Mouse (Mus musculus) intestine, postnatal 0 days (tissue): ENCODE results near the gene Tdrd7. TPM values are rescaled to one million over a fixed set of nuclear protein-coding genes. Genes with fewer than 3 reads are reported as not detected.
A peak's percentile ranks its signal among the peaks of the same experiment; 100 is the strongest.

Source experiments
- ATAC-seq: fragments of 200-750 bp; cut with Nextera tagmentation; 2 replicates; pipeline ENCODE4 v1.8.0; 2017; ENCODE audit warnings: mild to moderate bottlenecking, moderate TSS enrichment, moderate library complexity
- H3K27ac ChIP-seq: fragments of 300-500 bp; sonication (generic); 2 replicates; pipeline ENCODE4 v1.5.1; 2014; ENCODE audit warnings: mild to moderate bottlenecking, low read depth, low read length, moderate library complexity
- H3K27me3 ChIP-seq: fragments of 300-500 bp; sonication (generic); replicated peaks from 2 replicates; pipeline ENCODE4 v1.6.1; 2014; ENCODE audit warnings: low read length, mixed read lengths; ENCODE audit not compliant: control insufficient read depth, insufficient read depth
- H3K36me3 ChIP-seq: fragments of 300-500 bp; sonication (generic); 2 replicates; pipeline ENCODE4 v1.6.1; 2014; ENCODE audit warnings: mild to moderate bottlenecking, moderate library complexity; ENCODE audit not compliant: control insufficient read depth, insufficient read depth
- H3K4me1 ChIP-seq: fragments of 300-500 bp; sonication (generic); replicated peaks from 2 replicates; pipeline ENCODE4 v1.6.1; 2014; ENCODE audit warnings: antibody characterized with exemption, low read length, mixed read lengths; ENCODE audit not compliant: control insufficient read depth, insufficient read depth
- H3K4me2 ChIP-seq: fragments of 300-500 bp; sonication (generic); replicated peaks from 2 replicates; pipeline ENCODE4 v1.6.1; 2014; ENCODE audit warnings: low read depth, mild to moderate bottlenecking, moderate library complexity
- H3K4me3 ChIP-seq: fragments of 300-500 bp; sonication (generic); 2 replicates; pipeline ENCODE4 v1.5.1; 2014; ENCODE audit warnings: low read depth, low read length
- H3K9ac ChIP-seq: fragments of 300-500 bp; sonication (generic); 2 replicates; pipeline ENCODE4 v1.6.1; 2014; ENCODE audit warnings: mild to moderate bottlenecking, low read depth, low read length
- H3K9me3 ChIP-seq: fragments of 300-500 bp; sonication (generic); 2 replicates; pipeline ENCODE4 v1.6.1; 2016; ENCODE audit warnings: mixed run types; ENCODE audit not compliant: control insufficient read depth
- CTCF ChIP-seq: sonication (generic); IDR thresholded peaks from 2 replicates; pipeline ENCODE4 v1.5.1; 2016; ENCODE audit warnings: low read depth, mild to moderate bottlenecking, control low read depth, antibody characterized with exemption, moderate library complexity
- WGBS: fragments of 180-500 bp; shearing (Covaris S2); extraction: QIAGEN DNeasy Blood & Tissue Kit; methylation state at CpG from one replicate; pipeline ENCODE4 v1.1.7; 2014; 5-methylcytosine and 5-hydroxymethylcytosine counted together
- polyA plus RNA-seq: library from polyadenylated mRNA; unstranded; fragments of >200 nt; fragmentation: Nextera tagmentation; extraction: Ambion mirVana; gene quantifications from 2 replicates; pipeline ENCODE4 v1.2.1, GENCODE M21; 2015

The Tdrd7 gene
- polyA plus RNA-seq, 1 experiment from 2014 or later = 47.8 TPM

DNA sequence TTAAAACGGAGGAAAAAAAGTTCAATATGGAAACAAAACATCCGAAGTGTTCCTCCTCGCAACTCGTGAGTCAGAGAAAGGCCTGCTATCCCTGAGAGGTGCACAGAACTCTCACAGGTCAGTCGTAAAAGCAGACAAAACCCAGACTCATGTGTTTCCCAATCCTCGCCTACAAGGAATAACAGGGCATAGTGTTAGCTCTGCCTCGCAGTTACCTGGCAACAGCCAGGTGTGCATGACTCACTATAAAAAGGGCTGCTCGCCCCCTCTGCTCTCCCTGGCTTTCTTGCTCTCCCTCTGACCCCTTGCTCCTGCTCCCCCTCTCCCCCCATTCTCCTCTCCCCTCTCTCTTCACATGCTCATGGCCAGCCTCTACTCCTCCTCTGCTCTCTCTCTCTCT lies 17.4 kb upstream of the Tdrd7 start:
- no peak overlapping the region for H3K4me2 ChIP-seq
- H3K27ac ChIP-seq = no peak overlapping the region
- TF ChIP-seq CTCF = no peak
- H3K36me3 ChIP-seq = no peaks in the 10 kb centered on the region
- no peaks in the 10 kb centered on the region for H3K27me3 ChIP-seq
- ATAC-seq = peak; percentile 48; the same call in 1 of the 2 replicates
- no peak overlapping the region for H3K4me3 ChIP-seq
- H3K9me3 ChIP-seq = no peaks in the 10 kb centered on the region
- no peak overlapping the region for H3K9ac ChIP-seq
- WGBS = 53% methylated on average over 8 of the region's 8 CpGs
- no peaks in the 10 kb centered on the region for H3K4me1 ChIP-seq

DNA sequence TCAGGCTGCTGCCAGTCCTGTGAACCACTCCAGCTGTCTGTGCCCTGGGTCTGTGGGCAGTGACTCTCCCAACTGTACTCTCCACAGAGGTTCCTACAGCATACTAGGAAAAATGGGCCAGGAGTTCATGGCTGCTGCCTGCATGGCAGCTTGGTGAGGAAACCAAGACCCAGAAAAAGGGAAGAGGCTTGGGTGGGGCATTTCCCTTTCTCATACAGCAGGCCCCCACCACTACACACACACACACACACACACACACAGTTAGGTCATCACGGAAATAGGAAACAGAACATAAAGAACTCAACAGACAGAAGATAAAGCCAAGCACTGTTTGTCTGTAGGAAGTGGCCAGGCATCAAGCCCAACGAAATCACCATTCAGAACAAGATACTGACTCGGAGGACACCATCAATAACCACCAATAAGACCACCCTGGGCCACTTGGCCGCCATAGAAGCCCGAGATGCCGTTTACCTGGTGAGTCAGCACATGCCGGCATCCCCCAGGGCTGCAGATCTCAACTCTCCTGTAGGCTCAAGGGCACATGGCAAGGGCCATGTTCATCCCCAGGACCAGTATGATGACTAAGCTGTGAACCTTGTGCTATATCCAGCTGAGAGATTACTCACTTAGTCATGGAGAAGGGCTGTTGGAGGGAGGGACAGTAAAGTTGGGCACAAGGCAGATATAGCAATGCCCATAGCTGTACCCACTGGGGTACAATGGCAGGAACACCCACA lies 15.9 kb upstream of the Tdrd7 start:
- H3K4me3 ChIP-seq = no peak overlapping the region
- no peaks in the 10 kb centered on the region for H3K36me3 ChIP-seq
- TF ChIP-seq CTCF = no peak
- no peaks in the 10 kb centered on the region for H3K9me3 ChIP-seq
- H3K27me3 ChIP-seq = no peaks in the 10 kb centered on the region
- H3K9ac ChIP-seq = no peak overlapping the region
- 72% methylated on average over 7 of the region's 7 CpGs for WGBS
- H3K4me2 ChIP-seq = no peak overlapping the region
- peak; percentile 52; the same call in 1 of the 2 replicates for ATAC-seq
- no peak overlapping the region for H3K27ac ChIP-seq
- no peaks in the 10 kb centered on the region for H3K4me1 ChIP-seq

DNA sequence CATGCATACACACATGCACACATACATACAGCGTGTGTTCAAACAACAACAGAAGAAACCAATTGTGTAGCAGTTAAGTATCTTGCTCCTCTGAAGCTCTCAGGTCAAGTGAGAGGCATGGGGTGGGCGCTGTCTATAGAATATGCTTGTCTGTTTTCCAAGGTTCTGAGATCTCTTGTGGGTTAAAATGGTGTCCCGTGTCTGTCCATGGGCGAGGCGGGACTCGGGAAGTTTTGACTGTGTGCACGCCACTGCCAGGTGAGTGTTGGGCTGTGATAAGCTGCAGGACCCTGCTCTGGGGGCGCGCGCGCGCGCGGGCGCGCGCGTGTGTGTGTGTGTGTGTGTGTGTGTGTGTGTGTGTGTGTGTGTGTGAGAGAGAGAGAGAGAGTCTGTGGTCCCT lies 13.3 kb upstream of the Tdrd7 start:
- ATAC-seq = no peak
- Histone ChIP-seq H3K4me3 (no peak overlapping the region), H3K27me3 (no peaks in the 10 kb centered on the region), H3K4me1 (no peaks in the 10 kb centered on the region), H3K9me3 (no peaks in the 10 kb centered on the region), H3K36me3 (no peaks in the 10 kb centered on the region), H3K9ac (no peak overlapping the region), H3K27ac (no peak overlapping the region), H3K4me2 (no peak overlapping the region)
- WGBS = 96% methylated on average over 18 of the region's 18 CpGs
- TF ChIP-seq CTCF = no peak

DNA sequence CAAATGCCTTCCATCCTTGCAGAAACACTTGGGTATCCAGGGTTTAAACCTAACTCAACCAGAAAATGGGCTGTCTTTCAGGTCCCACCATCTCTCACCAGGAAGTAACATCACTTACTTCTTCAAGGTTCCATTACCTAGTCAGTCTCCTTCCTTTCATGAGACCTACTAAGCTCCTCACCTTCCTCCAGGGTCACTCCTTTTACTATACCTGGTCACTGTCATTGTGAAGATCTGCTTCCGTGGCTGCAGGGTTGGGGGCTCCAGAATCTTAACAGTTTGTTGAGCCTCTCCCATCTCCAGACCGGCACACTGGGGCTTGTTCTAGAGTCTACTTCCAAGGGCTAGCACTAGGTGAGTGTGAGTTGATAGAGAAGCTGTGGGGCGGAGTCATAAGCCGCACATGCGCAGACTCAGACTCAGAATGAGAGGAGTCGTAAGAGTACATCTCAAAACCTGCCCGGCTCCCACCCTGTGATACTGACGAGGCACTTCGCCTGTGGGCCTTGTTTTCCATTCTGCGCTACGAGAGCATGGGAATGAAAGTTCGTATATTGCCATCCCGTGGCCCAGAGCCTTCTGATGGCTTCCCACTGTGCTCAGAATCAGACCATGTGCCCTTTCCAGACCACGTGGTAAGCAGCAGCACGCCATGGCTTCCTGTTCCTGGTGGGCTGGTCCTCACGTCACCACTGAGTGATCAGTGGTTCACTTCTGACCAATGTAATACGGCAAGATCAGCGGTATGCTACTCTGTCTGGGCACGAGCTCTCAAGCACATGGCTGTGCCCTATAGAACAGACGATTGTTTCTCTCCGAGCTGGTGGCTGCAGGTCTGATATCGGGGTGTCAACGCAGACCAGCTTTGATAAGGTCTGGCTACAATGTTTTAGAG lies 11.9 kb upstream of the Tdrd7 start:
- no peak for TF ChIP-seq CTCF
- Histone ChIP-seq H3K9ac (no peak overlapping the region), H3K27ac (no peak overlapping the region), H3K27me3 (no peaks in the 10 kb centered on the region), H3K36me3 (no peaks in the 10 kb centered on the region), H3K9me3 (no peaks in the 10 kb centered on the region), H3K4me1 (no peaks in the 10 kb centered on the region), H3K4me2 (no peak overlapping the region), H3K4me3 (no peak overlapping the region)
- ATAC-seq = no peak
- 90% methylated on average over 23 of the region's 23 CpGs for WGBS

DNA sequence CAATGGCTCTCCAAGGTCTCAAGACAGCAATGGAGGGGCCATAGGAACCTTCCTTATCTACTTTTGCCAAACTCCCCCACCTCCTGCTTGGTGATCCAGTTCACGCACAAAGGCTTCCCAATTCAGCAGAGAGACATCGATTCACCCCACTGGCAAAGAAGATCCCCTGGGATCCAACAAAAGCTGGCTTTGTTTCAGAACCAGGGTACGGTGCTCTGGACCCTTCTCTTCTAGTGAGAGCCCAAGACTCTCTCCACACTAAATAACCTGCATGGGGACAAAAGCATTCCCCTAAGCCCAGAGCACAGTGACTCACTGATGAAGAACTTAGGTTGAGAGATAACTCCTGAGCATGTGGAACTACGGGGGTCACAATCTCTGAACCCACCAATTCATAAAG lies 9.9 kb upstream of the Tdrd7 start:
- H3K36me3 ChIP-seq = no peaks in the 10 kb centered on the region
- H3K27me3 ChIP-seq = no peaks in the 10 kb centered on the region
- H3K9me3 ChIP-seq = no peaks in the 10 kb centered on the region
- no peak overlapping the region for H3K9ac ChIP-seq
- H3K4me3 ChIP-seq = no peak overlapping the region
- 93% methylated on average over 4 of the region's 4 CpGs for WGBS
- no peak overlapping the region for H3K27ac ChIP-seq
- no peaks in the 10 kb centered on the region for H3K4me1 ChIP-seq
- ATAC-seq = no peak
- TF ChIP-seq CTCF = no peak
- H3K4me2 ChIP-seq = no peak overlapping the region

DNA sequence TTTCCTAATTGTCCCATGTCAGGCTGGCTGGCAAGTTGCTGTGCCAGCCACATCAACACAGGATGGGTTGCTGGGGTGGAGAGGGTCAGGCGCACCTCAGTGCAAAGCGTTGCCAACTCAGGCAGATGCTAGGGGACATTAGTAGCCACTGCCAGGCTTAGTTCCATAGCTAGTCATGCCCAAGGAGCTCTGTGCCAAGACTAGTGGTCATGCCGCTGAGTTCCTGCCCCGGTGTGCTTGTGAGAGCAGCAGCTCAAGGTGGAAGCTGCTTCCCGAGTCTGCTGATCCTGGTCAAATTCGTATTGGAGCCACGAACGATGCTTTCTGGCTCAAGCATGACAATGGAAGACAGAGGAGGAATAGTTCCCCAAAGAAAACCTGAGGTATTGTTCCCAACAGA lies 9.0 kb upstream of the Tdrd7 start:
- Histone ChIP-seq H3K36me3 (no peaks in the 10 kb centered on the region), H3K4me2 (no peak overlapping the region), H3K27ac (no peak overlapping the region), H3K4me3 (no peak overlapping the region), H3K4me1 (no peaks in the 10 kb centered on the region), H3K9ac (no peak overlapping the region), H3K9me3 (no peaks in the 10 kb centered on the region), H3K27me3 (no peaks in the 10 kb centered on the region)
- 95% methylated on average over 8 of the region's 8 CpGs for WGBS
- no peak for TF ChIP-seq CTCF
- ATAC-seq = no peak
